Mouse (Mus musculus) liver, adult 2 months (tissue): Measurements from ENCODE around the gene Atxn7l1. TPM values are rescaled to one million over a fixed set of nuclear protein-coding genes. Genes with fewer than 3 reads are reported as not detected.

Experiments used
- DNase-seq: peaks from one replicate; pipeline ENCODE4 v3.0.0-alpha.2; 2011; ENCODE audit warnings: low read depth, low spot score; ENCODE audit errors: extremely low read depth
- H3K27ac ChIP-seq: fragments of 200-500 bp; replicated peaks from 2 replicates; pipeline ENCODE4 v1.5.1; 2012; ENCODE audit warnings: low read depth, mild to moderate bottlenecking, control low read depth, inconsistent platforms, low read length; ENCODE audit not compliant: insufficient read depth
- H3K27me3 ChIP-seq: fragments of 200-500 bp; 2 replicates; pipeline ENCODE4 v1.6.1; 2012; ENCODE audit warnings: mild to moderate bottlenecking, moderate library complexity, low read length, inconsistent platforms; ENCODE audit not compliant: control insufficient read depth, insufficient read depth
- H3K36me3 ChIP-seq: fragments of 200-500 bp; 2 replicates; pipeline ENCODE4 v1.6.1; 2012; ENCODE audit warnings: low read length, inconsistent platforms; ENCODE audit not compliant: control insufficient read depth, insufficient read depth
- H3K4me1 ChIP-seq: fragments of 200-500 bp; 2 replicates; pipeline ENCODE4 v1.6.1; 2011; ENCODE audit warnings: low read length; ENCODE audit not compliant: control insufficient read depth, insufficient read depth
- H3K4me3 ChIP-seq: fragments of 200-500 bp; 2 replicates; pipeline ENCODE4 v1.5.1; 2011; ENCODE audit warnings: low read depth, mild to moderate bottlenecking, control low read depth, low read length, moderate library complexity; ENCODE audit not compliant: insufficient read depth
- H3K79me2 ChIP-seq: fragments of 200-500 bp; 2 replicates; pipeline ENCODE4 v1.6.1; 2012; ENCODE audit warnings: inconsistent platforms, mild to moderate bottlenecking, low read length, moderate library complexity; ENCODE audit not compliant: control insufficient read depth, insufficient read depth
- H3K9ac ChIP-seq: fragments of 200-500 bp; 2 replicates; pipeline ENCODE4 v1.6.1; 2012; ENCODE audit warnings: low read depth, mild to moderate bottlenecking, control low read depth, inconsistent platforms, low read length
- CTCF ChIP-seq: fragments of 200-500 bp; IDR thresholded peaks from 2 replicates; pipeline ENCODE4 v1.5.1; 2011; ENCODE audit warnings: low read depth, low read length, control low read depth
- POLR2A ChIP-seq: fragments of 200-500 bp; IDR thresholded peaks from 2 replicates; pipeline ENCODE4 v1.6.1; 2011; ENCODE audit warnings: low read length, control low read depth; ENCODE audit not compliant: insufficient read depth; ENCODE audit errors: extremely low read depth
- WGBS: fragments of 180-500 bp; shearing (Covaris S2); methylation state at CpG from one replicate; pipeline ENCODE4 v1.1.7; 2018; 5-methylcytosine and 5-hydroxymethylcytosine counted together
- polyA plus RNA-seq: library from polyadenylated mRNA; depleted of rRNA; stranded (reverse); fragments of >200 nt; gene quantifications from 2 replicates; pipeline ENCODE4 v1.2.3, GENCODE M21; 2012
- total RNA-seq: library from RNA; depleted of rRNA; stranded (reverse); fragments of >200 nt; gene quantifications from 2 replicates; pipeline ENCODE4 v1.2.3, GENCODE M21; 2014

Gene Atxn7l1
- total and polyA plus RNA-seq, 2 experiments, result 6.1 to 16.2 TPM

- Histone ChIP-seq H3K27me3 (no peaks in the 10 kb centered on the region), H3K4me3 (no peak overlapping the region), H3K4me1 (peaks cover 18% of the 10 kb centered on the region), H3K27ac (no peak overlapping the region), H3K79me2 (no peaks in the 10 kb centered on the region), H3K36me3 (peaks cover 6% of the 10 kb centered on the region; the same call in 1 of the 2 replicates), H3K9ac (no peak overlapping the region)
- no peak for TF ChIP-seq CTCF
- TF ChIP-seq POLR2A, result no peak
- DNase-seq, result no peak
- WGBS, result 80% methylated on average over 6 of the region's 6 CpGs
Observed at GRCm38 (mm10) chr12:33340698-33341097, 193.2 kb downstream of the Atxn7l1 start.

DNA sequence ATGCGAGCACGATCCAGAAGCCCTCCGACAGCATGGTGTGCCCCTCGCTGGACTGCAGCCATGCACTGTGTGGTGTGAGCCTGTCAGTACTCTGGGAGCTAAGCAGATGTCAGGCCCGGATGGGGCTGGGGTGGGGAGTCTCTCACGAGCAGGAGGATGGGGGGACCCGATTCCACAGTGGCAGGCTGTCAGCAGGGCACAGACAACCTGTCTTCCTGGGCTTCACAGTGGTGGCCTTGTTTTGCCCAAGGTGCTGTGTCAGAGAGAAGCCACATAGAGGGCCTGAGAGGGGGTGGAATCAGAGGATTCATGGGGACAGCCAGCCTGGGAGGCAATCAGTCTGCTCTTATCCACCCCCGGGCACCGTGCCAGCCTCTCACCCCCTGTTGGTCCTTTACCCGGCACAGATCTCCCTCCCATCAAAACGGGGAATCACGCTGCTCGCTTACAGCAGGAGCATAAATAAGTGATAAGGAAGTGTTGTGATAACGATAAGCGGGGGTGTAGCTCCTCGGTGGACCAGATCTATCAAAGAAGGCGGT, 193.9 kb downstream of the Atxn7l1 start:
- 86% methylated on average over 17 of the region's 17 CpGs for WGBS
- no peaks in the 10 kb centered on the region for H3K79me2 ChIP-seq
- no peaks in the 10 kb centered on the region for H3K27me3 ChIP-seq
- no peak overlapping the region for H3K9ac ChIP-seq
- TF ChIP-seq CTCF (no peak), POLR2A (no peak)
- H3K4me3 ChIP-seq, result no peak overlapping the region
- peaks cover 9% of the 10 kb centered on the region for H3K36me3 ChIP-seq
- H3K27ac ChIP-seq, result no peak overlapping the region
- H3K4me1 ChIP-seq, result peaks cover 18% of the 10 kb centered on the region
- DNase-seq, result no peak

DNA sequence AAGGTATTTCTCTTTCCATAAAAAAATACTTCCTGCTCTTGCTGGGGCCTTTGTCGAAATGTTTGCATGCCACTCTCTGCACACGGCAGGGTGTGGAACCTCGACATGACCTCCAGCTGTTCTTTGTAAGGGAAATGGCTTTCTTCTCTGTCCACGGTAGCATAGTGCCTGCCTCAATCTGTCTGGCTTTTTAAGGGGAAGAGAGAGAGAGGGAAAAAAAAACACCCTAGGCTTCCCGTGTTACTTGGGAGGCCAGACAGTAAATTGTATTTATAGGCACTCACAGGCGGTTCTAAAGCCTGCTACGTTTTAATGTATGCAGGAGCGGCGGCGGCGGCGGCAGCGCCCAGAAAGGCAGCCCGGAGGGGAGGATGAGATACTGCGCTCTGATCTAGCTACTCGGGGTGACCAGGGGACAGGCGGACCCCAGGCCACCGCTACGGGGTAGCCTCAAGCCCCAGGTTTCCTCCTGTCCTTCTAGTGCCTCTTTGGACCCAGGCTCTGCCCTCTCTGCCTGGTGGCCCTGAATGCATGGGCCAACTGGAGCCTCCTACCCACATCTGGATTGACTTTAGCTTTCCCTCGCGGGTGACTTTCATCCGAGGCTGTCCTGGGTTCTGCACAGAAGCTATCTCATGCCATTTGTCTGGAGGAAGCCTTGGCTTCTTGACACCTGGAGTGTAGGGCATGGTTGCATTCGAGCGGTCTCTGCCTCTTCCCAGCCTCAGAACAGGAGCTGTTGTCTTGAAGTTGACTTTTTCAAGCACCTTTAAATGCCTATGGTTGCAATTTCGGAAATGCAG, 197.7 kb downstream of the Atxn7l1 start:
- H3K27me3 ChIP-seq, result no peaks in the 10 kb centered on the region
- peaks cover 18% of the 10 kb centered on the region for H3K4me1 ChIP-seq
- WGBS, result 61% methylated on average over 25 of the region's 25 CpGs
- peaks cover 34% of the 10 kb centered on the region for H3K36me3 ChIP-seq
- no peak for TF ChIP-seq CTCF
- TF ChIP-seq POLR2A, result no peak
- H3K79me2 ChIP-seq, result no peaks in the 10 kb centered on the region
- H3K9ac ChIP-seq, result no peak overlapping the region
- peak overlapping the region; percentile 55 for H3K27ac ChIP-seq
- H3K4me3 ChIP-seq, result no peak overlapping the region
- DNase-seq, result no peak

DNA sequence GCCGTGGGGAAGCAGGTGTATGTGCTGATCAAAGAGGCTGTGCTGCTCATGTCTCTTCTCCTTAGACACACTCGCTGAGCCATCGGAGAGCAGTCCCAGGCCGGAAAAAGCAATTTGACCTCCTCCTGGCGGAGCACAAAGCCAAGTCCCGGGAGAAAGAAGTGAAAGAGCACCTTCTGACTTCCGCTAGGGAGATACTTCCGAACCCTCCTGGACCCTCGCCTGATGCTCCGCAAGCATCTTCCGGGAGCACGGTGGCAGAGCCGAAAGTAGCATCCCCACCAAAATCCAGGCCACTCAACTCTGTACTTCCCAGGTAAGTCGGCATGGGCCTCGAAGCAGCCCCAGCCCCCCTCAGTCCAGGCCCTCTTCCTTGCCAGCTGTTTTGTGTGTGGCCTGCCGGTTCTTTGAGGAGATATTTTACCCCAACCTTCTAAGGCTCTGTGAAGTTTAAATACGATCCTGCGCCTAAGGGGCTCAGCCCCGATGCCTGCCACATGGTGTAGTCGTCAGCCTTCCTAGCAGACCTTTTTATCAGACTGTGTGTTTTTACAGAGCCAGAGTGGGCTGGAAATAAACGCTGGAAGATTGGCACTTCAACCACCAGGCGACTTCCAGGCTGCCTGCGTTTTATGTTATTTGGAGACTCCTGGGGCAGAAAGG, 198.4 kb downstream of the Atxn7l1 start:
- DNase-seq, result no peak
- 92% methylated on average over 23 of the region's 23 CpGs for WGBS
- Histone ChIP-seq H3K36me3 (peaks cover 38% of the 10 kb centered on the region), H3K9ac (no peak overlapping the region), H3K4me1 (peaks cover 18% of the 10 kb centered on the region), H3K79me2 (no peaks in the 10 kb centered on the region), H3K27me3 (no peaks in the 10 kb centered on the region), H3K27ac (no peak overlapping the region), H3K4me3 (no peak overlapping the region)
- TF ChIP-seq CTCF (no peak), POLR2A (no peak)

DNA sequence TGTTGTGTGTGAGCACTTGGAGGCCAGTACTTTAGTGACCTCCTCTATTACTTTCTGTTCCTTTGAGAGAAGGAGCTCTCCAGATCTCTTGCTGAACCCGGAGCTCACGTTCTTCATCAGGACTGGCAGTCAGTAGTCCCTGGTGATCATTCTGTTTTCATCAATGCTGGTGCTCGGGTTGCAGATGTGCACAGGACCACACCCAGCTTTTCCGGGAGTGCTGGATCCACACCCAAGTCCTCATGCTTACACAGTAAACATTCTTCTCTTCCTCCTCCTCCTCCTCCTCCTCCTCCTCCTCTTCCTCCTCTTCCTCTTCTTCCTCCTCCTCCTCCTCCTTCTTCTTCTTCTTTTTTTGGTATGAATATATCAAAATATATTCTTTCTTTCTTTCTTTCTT, 205.2 kb downstream of the Atxn7l1 start:
- WGBS, result 93% methylated on average over 4 of the region's 4 CpGs

More for the DNA sequence above, 205.2 kb downstream of the Atxn7l1 start:
- Histone ChIP-seq H3K4me3 (no peak overlapping the region), H3K79me2 (no peaks in the 10 kb centered on the region), H3K27ac (no peak overlapping the region), H3K36me3 (peaks cover 48% of the 10 kb centered on the region), H3K4me1 (no peaks in the 10 kb centered on the region), H3K9ac (no peak overlapping the region), H3K27me3 (no peaks in the 10 kb centered on the region)
- TF ChIP-seq CTCF, result no peak
- no peak for TF ChIP-seq POLR2A
- no peak for DNase-seq
